Mouse (Mus musculus): ENCODE data around the gene Vezt. TPM values are rescaled to one million over a fixed set of nuclear protein-coding genes. Genes with fewer than 3 reads are reported as not detected.

Vezt gene
- polyA plus RNA-seq, 1 experiment from 2014 or later = 11.3 TPM

DNA sequence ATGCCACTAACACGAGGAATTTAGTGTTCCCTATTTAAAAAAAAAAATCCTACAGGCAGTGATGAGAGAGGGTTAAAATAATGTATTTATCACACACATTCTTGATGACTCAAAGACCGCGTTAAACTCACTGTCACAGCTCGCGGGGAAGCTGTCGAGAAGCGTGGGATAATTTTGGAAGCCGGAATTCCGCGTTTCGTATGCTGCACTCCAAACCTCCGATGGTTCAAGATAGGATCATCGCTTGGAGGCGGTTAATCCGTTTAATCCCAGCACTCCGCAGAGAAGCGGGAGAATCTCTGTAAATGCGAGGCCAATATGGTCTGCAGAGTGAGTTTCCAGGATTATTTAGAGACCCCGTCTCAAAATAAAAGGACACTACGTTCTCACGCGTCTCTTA is 145.6 kb downstream of the Vezt start:
- DNase-seq (no peak), ATAC-seq (ENCODE audit: low read depth) (no peak)
- peak overlapping the region; percentile 88 for H3K4me2 ChIP-seq
- peak overlapping the region; percentile 97 for H3K27ac ChIP-seq
- H3K4me1 ChIP-seq (replicated peaks) = peaks cover 81% of the 10 kb centered on the region
- H3K9me3 ChIP-seq (replicated peaks) = no peaks in the 10 kb centered on the region
- peaks cover 30% of the 10 kb centered on the region for H3K36me3 ChIP-seq
- WGBS (ENCODE audit: insufficient replicate concordance) = 2% methylated on average over 22 of the region's 22 CpGs
- H3K4me3 ChIP-seq (replicated peaks) = peak overlapping the region; percentile 97
- H3K27me3 ChIP-seq = no peaks in the 10 kb centered on the region
- peak overlapping the region; percentile 99 for H3K9ac ChIP-seq

DNA sequence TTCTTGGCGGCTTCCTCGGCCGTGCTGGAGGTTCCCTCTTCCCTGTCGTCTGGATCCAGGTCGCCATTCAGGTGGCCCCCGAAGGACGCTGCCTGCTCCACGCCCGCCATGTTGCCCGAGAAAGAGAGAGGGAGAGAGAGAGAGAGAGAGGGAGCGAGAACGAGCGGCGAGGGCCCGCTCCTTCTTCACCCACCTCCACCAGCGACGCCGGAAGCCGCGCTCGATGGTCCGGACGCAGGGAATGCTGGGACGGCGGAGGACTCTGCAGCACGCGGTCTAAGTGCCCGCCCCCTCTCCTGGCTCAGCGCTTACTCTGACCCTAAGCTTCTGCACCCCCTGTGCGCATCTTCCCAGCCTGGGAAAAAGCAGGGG is 146.1 kb downstream of the Vezt start:
- ATAC-seq (ENCODE audit: low read depth) = peak; percentile 82
- Histone ChIP-seq H3K9me3 (replicated peaks) (no peaks in the 10 kb centered on the region), H3K9ac (peak overlapping the region; percentile 99), H3K27ac (peak overlapping the region; percentile 97), H3K36me3 (peaks cover 34% of the 10 kb centered on the region), H3K4me3 (replicated peaks) (peak overlapping the region; percentile 97), H3K4me1 (replicated peaks) (peaks cover 81% of the 10 kb centered on the region), H3K27me3 (no peaks in the 10 kb centered on the region), H3K4me2 (peak overlapping the region; percentile 88)
- WGBS (ENCODE audit: insufficient replicate concordance) = 1% methylated on average over 30 of the region's 30 CpGs
- peak; percentile 76 for DNase-seq

MicroRNAs encoded within 50 kb of the gene (microRNA counts, 519-probe panel; counts per million panel counts)
- 3,149 counts per million, percentile 18 among the panel's probes with 10 or more counts for microRNA mmu-miR-331-3p
- 114 counts per million for microRNA mmu-miR-331-5p

Small RNA genes lying within 50 kb of the gene (microRNA-seq; reads per million reads assigned to microRNA genes)
- 134 reads per million, percentile 54 among the genes with 10 or more reads in this experiment for gene Mir331

Other genes with a start within 250 kb of the Vezt start
- 2.4 and 2.7 TPM in 2 replicates for gene Usp44, start 204.3 kb downstream of the Vezt start, polyA plus RNA-seq (2015; fragmentation: Nextera tagmentation; extraction: Ambion mirVana)
- 249 and 304 TPM in 2 replicates for gene Metap2, start 138.7 kb downstream of the Vezt start, polyA plus RNA-seq (2015; fragmentation: Nextera tagmentation; extraction: Ambion mirVana)
- gene Fgd6, start 184 bp upstream of the Vezt start, polyA plus RNA-seq (2015; fragmentation: Nextera tagmentation; extraction: Ambion mirVana) = 2.4 and 3.0 TPM in 2 replicates
- 2.3 and 3.3 TPM in 2 replicates for gene Nr2c1, start 112.2 kb upstream of the Vezt start, polyA plus RNA-seq (2015; fragmentation: Nextera tagmentation; extraction: Ambion mirVana)
- gene Ndufa12, start 162.9 kb upstream of the Vezt start, polyA plus RNA-seq (2015; fragmentation: Nextera tagmentation; extraction: Ambion mirVana) = 211 and 227 TPM in 2 replicates